Mouse (Mus musculus): ENCODE measurements around the gene 9130213A22Rik.
"Not testable (repeated sequence)": the region's sequence is repeated elsewhere in the genome, so short reads cannot be mapped to it uniquely, and the experiment has no call there.

DNA sequence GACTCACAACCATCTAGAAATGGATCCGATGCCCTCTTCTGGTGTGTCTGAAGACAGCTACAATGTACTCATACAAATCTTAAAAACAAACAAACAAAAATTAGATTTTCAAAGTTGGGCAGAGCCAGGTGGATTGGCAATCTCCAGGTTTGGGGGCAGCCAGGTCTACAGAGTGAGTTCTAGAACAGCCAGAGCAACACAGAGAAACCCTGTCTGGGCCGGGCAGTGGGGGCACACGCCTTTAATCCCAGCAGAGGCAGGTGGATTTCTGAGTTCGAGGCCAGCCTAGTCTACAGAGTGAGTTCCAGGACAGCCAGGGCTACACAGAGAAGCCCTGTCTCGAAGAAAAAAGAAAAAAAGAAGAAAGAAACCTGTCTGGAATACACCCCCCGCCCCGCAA, 28.5 kb downstream of the 9130213A22Rik start:
- TF ChIP-seq CTCF (conservative IDR thresholded peaks at IDR 0.05; ENCODE audit: insufficient read depth, insufficient read length, low read depth, low read length); POLR2A (IDR thresholded peaks at IDR 0.05; ENCODE audit: low read depth, low read length): not testable (repeated sequence)
